In the genomic region with DNA sequence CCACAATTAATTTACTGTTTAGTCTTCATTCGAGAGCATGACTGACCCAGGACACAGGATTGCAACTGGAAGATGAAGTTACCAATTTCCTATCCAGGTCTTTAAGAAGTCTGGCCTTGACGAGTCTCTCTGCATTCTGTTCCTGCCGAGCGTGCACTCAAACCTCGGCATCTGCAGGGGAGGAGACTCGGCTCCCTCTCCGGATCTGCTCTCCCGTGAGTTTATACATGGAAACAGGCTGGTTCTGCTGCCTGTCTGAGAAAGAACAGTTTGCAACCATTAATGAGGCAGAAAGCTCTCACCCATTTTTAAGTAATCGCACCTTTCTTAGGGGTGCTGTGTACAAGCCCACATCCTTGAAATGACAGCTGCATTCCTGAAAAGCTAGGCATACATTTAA, we compare ENCODE assay signal across 19 mouse cellular contexts.
DNase-seq lines count a peak whose midpoint lies in the region; ATAC-seq and TF ChIP-seq lines count a peak whose summit lies in the region.
"Had no signal": no experiment of that assay in that cellular context is flagged by ENCODE, and none has a peak within 500 bp of the region (broad histone marks: within the 10 kb centered on the region; RNA-seq: fewer than 3 reads in every experiment).

No protein-coding gene starts in this region.

- H3K9me3 ChIP-seq in forebrain, embryonic 16.5 days (ENCODE audit: control insufficient read depth, low read length), result no peaks in the 10 kb centered on the region
- H3K9me3 ChIP-seq in forebrain, embryonic 12.5 days, result no peaks in the 10 kb centered on the region
- H3K9me3 ChIP-seq: embryonic facial prominence, embryonic 10.5 days; heart, embryonic 10.5 days; hindbrain, embryonic 12.5 days; intestine, embryonic 15.5 days had no signal

- no peak overlapping the region for H3K4me2 ChIP-seq in forebrain, embryonic 16.5 days (ENCODE audit: low read length)
- H3K4me2 ChIP-seq in forebrain, embryonic 12.5 days, result no peak overlapping the region
- H3K4me2 ChIP-seq: hindbrain, embryonic 12.5 days; intestine, embryonic 15.5 days had no signal

- TF ChIP-seq CTCF in layer of hippocampus, adult 2 months (conservative IDR thresholded peaks at IDR 0.05), result no peak

- no peak for DNase-seq in layer of hippocampus, adult 2 months (ENCODE audit: low spot score in 2 of 2)
- no peak for DNase-seq in layer of hippocampus, postnatal 36 days
- peak; percentile 35 to 41 for DNase-seq in right cerebral cortex, postnatal 10 days (ENCODE audit: low spot score in 2 of 2)
- no peak for DNase-seq in right cerebral cortex, postnatal 4 days
- DNase-seq in right cerebral cortex, postnatal 25 days, result peak; percentile 10
- DNase-seq: adrenal gland, postnatal 14 days; cerebellum, adult 2 months; gastrocnemius, postnatal 10 days; heart, adult 18-20 months; heart, postnatal 10 days; heart, postnatal 4 days had no signal

- H3K27me3 ChIP-seq in forebrain, embryonic 16.5 days (replicated peaks; ENCODE audit: control insufficient read depth, insufficient read depth, low read length), result no peaks in the 10 kb centered on the region
- no peaks in the 10 kb centered on the region for H3K27me3 ChIP-seq in forebrain, embryonic 12.5 days
- H3K27me3 ChIP-seq: hindbrain, embryonic 12.5 days; intestine, embryonic 15.5 days had no signal

- no peak overlapping the region for H3K4me3 ChIP-seq in forebrain, embryonic 16.5 days (replicated peaks; ENCODE audit: low read length)
- no peak overlapping the region for H3K4me3 ChIP-seq in forebrain, embryonic 12.5 days (replicated peaks)
- H3K4me3 ChIP-seq in layer of hippocampus, adult 2 months, result no peak overlapping the region
- H3K4me3 ChIP-seq: embryonic facial prominence, embryonic 10.5 days; heart, embryonic 10.5 days; hindbrain, embryonic 12.5 days; intestine, embryonic 15.5 days had no signal

- no peak overlapping the region for H3K9ac ChIP-seq in forebrain, embryonic 16.5 days (replicated peaks; ENCODE audit: low read depth, low read length)
- no peak overlapping the region for H3K9ac ChIP-seq in forebrain, embryonic 12.5 days
- H3K9ac ChIP-seq: hindbrain, embryonic 12.5 days; intestine, embryonic 15.5 days had no signal

- 41% methylated on average over 9 of the region's 9 CpGs for WGBS in forebrain, embryonic 16.5 days
- 67% methylated on average over 9 of the region's 9 CpGs for WGBS in forebrain, embryonic 12.5 days

- peak; percentile 72 for ATAC-seq in forebrain, embryonic 16.5 days
- ATAC-seq in forebrain, embryonic 12.5 days (ENCODE audit: low FRiP score), result no peak
- ATAC-seq: activated CD4-positive, CD25-positive, alpha-beta regulatory T cell, adult 4 months; intestine, embryonic 15.5 days; Patski had no signal

- H3K4me1 ChIP-seq in forebrain, embryonic 16.5 days (replicated peaks; ENCODE audit: control insufficient read depth, insufficient read depth, low read length), result peaks cover 4% of the 10 kb centered on the region; the same call in 1 of the 2 replicates
- no peaks in the 10 kb centered on the region for H3K4me1 ChIP-seq in forebrain, embryonic 12.5 days
- H3K4me1 ChIP-seq: embryonic facial prominence, embryonic 10.5 days; hindbrain, embryonic 12.5 days; intestine, embryonic 15.5 days had no signal

- H3K27ac ChIP-seq in forebrain, embryonic 16.5 days (ENCODE audit: low read length), result peak overlapping the region; percentile 31; the same call in 1 of the 2 replicates
- H3K27ac ChIP-seq in forebrain, embryonic 12.5 days, result no peak overlapping the region
- peak overlapping the region; percentile 14; the same call in 1 of the 2 replicates for H3K27ac ChIP-seq in layer of hippocampus, adult 2 months
- H3K27ac ChIP-seq: embryonic facial prominence, embryonic 10.5 days; heart, embryonic 10.5 days; hindbrain, embryonic 12.5 days; intestine, embryonic 15.5 days had no signal

- H3K36me3 ChIP-seq in forebrain, embryonic 16.5 days (ENCODE audit: control insufficient read depth, insufficient read depth), result no peaks in the 10 kb centered on the region
- H3K36me3 ChIP-seq in forebrain, embryonic 12.5 days (replicated peaks), result no peaks in the 10 kb centered on the region
- H3K36me3 ChIP-seq: embryonic facial prominence, embryonic 10.5 days; heart, embryonic 10.5 days; hindbrain, embryonic 12.5 days; intestine, embryonic 15.5 days had no signal

Comparison
In these comparisons a context has a peak if more than half of its experiments do, and no peak if none do; other contexts are left out.
1. DNase-seq: peak in right cerebral cortex, postnatal 10 days (2 of 2) and right cerebral cortex, postnatal 25 days (single experiment); none in layer of hippocampus, adult 2 months (0 of 2), layer of hippocampus, postnatal 36 days (0 of 2) and right cerebral cortex, postnatal 4 days (single experiment).